Mouse (Mus musculus): ENCODE data around the gene Fign.

DNA sequence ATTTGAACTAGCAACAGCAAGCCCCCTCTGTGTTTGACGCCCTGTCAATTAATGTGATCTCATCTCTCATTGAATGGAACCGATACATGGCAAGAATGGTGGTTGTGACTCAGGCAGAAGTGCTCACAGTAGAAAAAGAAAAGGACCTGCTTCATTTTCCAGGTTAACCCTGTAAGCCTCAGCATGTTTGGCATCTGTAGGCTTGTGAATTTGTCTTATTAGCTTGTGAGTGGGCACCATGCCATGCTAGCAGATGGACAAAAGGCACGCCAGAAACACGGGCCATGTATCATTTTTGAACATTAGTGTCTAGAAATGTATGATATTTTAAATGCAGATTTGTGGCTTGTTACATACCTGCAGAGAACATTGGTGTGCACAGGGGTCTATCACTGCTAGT, 12.0 kb upstream of the Fign start:
- TF ChIP-seq CTCF (IDR thresholded peaks at IDR 0.05; ENCODE audit: borderline replicate concordance, control insufficient read depth, extremely low read depth, insufficient read depth, low read length, poor library complexity), result no peak
- TF ChIP-seq POLR2A (IDR thresholded peaks at IDR 0.05; ENCODE audit: control insufficient read depth, extremely low read depth, insufficient read depth, low read length, poor library complexity), result no peak
